Mouse (Mus musculus) liver, adult 2 months (tissue): ENCODE results near the gene Ackr2.

Experiments
- CTCF ChIP-seq: fragments of 200-500 bp; IDR thresholded peaks from 2 replicates; pipeline ENCODE4 v1.5.1; 2011; ENCODE audit warnings: low read depth, low read length, control low read depth
- POLR2A ChIP-seq: fragments of 200-500 bp; IDR thresholded peaks from 2 replicates; pipeline ENCODE4 v1.6.1; 2011; ENCODE audit warnings: low read length, control low read depth; ENCODE audit not compliant: insufficient read depth; ENCODE audit errors: extremely low read depth

DNA sequence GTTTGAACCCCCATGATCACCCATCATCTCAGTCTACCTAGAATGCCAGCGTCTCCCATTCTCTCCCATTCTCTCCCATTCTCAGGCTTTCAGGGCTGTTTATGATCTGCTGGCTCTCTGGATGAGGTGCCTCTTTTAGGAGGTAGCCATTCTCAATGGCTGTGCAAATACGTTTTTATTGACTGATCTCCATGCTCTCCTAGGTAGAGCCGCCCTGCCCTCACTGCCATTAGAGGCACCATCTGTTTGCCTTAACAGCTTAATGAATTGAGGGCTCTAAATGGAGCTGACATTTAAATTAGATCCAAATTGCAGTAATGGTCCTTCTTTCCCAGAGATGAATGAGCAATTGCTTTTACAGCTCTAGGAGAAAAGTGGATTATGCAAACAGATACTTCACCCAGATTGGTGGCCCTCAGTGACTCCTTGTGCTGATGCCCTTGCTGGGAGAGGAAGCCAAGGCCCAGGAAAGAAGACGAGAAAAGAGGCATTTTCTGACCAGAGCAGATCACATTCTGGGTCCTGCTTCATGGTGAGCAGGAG lies 28.1 kb upstream of the Ackr2 start:
- TF ChIP-seq POLR2A (no peak), CTCF (no peak)
